Mouse (Mus musculus) urinary bladder, postnatal 10 days (tissue): ENCODE measurements around the gene Dusp7.

Source experiments
- DNase-seq: peaks from one replicate; pipeline ENCODE4 v3.0.0; 2022; ENCODE audit warnings: low spot score

The Dusp7 gene

GRCm38 (mm10) chr9:106368112-106368717 lies at the start of gene Dusp7:
Dusp7 (plus strand) TSS chr9:106368632.
- DNase-seq: no peak

GRCm38 (mm10) chr9:106319095-106319494 lies 49.3 kb upstream of the Dusp7 start:
- DNase-seq: no peak

DNA sequence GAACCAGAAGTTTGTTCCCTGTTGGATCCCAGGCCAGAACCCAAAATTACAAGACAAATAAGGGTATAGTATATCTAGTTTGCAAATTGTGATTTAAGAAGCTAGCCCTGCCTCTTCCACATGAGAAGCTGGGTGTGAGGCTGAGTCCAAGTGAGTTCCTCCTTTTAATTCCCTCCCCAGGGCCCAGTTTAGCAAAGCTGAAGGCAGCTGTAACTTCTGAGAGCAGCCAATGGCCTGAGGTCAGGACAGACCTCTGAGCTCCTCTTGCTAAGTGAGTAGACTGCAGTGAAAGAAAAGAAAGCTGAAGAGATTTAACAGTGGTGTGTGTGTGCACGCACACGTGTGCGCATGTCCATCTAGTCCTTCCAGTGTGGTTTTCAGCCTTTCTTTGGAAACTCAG lies 45.9 kb upstream of the Dusp7 start:
- no peak for DNase-seq

GRCm38 (mm10) chr9:106326241-106326640 lies 42.2 kb upstream of the Dusp7 start:
- DNase-seq: no peak

DNA sequence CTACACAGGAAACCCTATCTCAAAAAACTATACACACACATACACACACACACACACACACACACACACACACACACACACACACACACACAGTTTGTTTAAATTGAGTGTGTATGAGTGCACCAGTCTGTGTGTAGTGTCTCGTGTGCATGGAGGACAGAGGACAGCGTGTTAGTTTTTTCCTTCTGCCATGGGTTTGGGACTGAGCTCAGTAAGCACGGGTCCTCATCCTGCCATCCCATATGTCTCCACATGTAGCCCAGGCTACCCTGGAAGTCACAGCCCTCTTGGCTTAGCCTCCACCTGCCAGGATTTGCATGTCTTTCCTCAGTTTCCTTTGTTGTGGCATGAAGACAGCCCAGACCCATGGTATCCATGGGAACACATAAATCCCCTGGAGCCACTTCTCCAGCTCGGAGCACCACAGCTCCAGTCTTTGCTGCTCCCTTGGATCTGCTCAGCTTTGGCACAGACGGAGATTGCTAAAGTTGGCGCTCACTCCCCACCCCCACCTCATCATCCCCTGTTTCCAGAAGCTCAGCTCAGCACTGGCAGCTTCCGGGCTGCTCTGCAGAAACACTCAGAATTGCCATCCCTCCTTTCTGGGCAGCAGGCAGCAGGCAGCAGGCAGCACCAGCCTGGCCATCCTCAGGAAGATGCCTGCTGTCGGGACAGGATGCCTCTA lies 41.2 kb upstream of the Dusp7 start:
- no peak for DNase-seq

- DNase-seq: no peak
Measured at GRCm38 (mm10) chr9:106328068-106328610, 40.3 kb upstream of the Dusp7 start.

DNA sequence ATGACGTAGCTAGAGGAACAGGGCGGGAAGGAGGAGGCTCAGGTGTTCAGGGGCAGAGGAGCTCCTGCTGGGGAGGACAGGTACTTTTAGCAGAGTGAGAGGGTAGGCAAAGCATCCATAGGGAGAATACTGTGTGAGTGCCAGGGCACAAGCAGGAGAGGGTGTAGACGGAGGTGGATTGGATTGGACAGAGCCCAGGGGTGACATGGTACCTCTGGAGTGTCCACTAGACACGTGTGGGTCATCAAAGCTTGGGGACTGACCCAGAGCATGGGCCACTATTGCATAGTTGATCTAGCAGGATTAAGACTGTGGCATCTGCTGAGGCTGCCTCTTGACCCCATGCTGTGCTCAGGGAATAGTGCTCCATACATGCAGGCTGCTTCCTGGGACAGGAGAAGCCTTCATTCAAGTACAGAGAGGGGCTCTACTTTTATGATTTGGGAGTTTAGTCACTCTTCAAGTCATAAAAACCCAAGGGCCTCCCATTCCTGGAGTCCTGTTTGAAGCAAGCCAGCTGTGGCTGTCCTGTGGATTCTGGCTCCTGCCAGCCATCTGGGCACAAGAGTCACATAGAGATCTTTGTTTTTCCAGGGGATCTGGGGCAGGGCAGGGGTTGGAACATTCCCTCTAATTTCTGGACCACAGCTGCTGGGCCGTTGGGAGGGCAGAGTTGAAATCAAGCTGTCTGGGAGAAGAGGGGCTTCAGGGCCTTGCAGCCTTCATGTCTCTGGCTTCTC lies 39.5 kb upstream of the Dusp7 start:
- DNase-seq: no peak

DNA sequence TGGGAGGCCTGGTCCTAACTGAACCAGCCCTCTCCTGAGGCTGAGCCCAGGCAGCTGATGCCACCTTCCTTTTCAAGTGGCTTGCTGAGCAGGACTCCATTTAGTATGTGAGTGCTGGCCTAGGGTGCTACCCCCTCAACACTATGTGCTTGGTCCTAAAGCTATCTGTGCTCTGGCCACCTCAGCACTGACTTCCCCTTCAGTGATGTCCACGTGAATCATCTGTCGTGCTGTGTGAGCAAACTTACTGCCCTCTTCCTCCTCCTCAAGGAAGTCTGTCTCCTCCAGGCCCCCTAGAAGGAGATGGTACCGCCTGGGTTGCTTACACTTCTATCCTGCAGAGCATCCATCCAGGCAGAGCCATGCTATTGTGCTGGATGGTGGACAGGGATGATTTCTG lies 35.7 kb upstream of the Dusp7 start:
- no peak for DNase-seq

- DNase-seq: no peak
Measured at GRCm38 (mm10) chr9:106337620-106338019, 30.8 kb upstream of the Dusp7 start.

GRCm38 (mm10) chr9:106338462-106339172 lies 29.8 kb upstream of the Dusp7 start:
- DNase-seq: no peak

DNA sequence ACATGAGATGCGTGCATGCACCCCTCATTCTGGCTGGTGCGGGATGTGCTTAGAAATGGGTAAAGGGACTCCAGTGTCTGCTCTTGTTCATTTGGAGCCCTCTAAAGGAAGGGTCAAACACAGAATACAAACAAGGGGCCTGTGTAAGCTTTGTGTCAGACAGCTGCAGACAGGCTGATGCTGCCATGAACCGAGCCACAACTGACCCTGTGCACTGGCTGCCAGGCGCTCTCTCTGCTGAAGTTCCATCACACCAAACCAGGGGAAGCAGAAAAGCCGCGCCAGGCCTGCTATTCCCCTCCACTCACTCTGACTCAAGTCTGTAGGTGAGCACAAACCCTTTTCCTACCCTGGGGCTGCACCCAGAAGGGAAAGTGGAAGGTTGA lies 29.3 kb upstream of the Dusp7 start:
- no peak for DNase-seq

GRCm38 (mm10) chr9:106339730-106340129 lies 28.7 kb upstream of the Dusp7 start:
- no peak for DNase-seq

- no peak for DNase-seq
Measured at GRCm38 (mm10) chr9:106340501-106341312, 27.7 kb upstream of the Dusp7 start.

GRCm38 (mm10) chr9:106341313-106341686 lies 27.1 kb upstream of the Dusp7 start:
- no peak for DNase-seq

DNA sequence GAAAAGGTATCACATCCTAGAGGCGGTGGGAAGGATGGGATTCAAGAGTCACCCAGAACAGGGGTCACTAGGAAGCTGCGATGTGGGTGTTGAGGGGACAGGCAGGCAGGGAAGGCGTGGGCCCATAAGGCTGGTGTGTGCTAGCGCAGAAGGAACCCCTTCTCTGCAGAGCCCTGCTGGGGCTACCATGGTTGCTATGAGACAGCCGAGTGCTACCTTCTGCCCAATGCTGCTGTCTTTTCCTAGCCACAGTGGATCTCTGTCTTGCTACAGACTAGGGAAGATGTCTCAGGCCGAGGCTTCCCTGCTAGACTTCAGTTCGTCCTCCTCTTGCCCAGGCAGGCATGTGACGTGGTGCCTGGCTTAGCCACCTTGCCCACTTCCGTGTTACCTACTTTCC lies 25.9 kb upstream of the Dusp7 start:
- no peak for DNase-seq

DNA sequence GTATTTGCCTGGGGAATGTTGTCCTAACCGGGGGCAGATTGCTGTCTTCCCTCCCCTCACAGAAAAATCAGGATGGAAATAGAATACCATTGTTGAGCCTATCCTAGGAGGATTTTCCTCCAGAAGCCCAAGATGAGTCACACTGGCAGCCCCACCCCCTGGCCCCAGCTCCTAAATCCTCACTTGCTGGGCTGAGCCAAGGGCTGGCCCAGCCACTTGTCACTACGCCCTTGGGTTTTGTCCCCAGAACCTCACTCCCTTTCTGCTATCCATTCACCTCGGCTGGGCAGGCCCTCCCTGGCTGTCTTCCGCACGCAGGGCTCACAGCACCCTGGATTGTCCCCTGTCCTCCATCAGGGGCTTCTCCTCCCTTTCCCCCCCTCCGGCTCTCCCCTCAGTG lies 23.3 kb upstream of the Dusp7 start:
- DNase-seq: no peak

DNA sequence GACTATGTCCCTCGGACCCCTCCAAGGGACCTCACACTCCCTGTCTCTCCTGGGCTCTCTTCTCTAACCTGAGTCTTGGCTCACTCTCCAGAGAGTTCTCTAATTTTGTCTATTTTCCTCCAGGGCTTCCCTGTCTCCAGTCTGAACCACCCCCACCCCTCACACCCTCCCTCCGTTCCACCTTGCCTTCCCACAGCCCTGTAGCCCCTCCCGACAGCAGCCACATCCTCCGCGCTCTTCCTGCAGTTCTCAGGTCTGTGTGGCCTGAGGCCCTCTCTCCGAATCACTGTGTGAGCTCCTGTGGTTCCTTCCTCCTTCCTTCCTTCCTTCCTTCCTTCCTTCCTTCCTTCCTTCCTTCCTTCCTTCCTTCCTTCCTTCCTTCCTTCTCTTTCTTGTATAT lies 22.8 kb upstream of the Dusp7 start:
- no peak for DNase-seq

DNA sequence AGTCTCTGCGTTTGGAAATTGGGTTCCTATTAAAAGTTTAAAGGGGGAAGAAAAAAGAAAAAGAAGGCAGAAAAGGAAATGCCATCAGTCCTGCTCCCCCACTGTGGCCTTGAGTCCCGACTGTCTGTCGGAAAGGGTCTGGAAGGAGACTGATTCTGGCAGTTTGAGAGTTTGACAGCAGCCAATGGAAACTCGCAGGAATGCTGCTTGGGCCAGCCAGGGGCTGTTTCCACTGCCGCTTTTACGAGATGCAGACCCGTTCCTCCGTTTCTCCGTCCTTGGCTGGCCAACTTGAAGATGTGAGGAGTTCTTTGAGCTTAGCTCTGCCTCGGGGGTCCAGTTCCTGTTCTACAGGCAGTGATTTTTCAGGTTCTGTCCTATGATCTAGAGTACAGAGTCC lies 20.2 kb upstream of the Dusp7 start:
- no peak for DNase-seq

DNA sequence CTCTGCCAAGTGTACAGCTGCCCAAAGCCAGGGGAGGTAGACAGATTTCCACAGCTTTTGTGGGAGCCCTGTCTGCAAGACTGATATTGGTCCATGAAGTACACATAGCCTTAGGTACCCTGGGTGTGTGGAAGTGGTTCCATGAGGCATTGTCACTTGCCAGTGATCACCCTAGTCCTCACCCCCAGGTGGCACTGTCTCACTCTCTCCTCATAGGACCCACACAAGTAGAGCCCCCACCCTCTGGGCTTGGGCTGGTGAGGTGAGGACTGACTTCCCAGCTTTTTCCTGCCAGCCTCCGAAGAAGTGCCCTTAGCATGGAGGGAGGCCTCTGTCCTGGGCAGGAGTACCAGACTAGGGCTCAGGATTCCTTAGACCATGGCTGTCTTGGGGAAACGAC lies 19.4 kb upstream of the Dusp7 start:
- no peak for DNase-seq

DNA sequence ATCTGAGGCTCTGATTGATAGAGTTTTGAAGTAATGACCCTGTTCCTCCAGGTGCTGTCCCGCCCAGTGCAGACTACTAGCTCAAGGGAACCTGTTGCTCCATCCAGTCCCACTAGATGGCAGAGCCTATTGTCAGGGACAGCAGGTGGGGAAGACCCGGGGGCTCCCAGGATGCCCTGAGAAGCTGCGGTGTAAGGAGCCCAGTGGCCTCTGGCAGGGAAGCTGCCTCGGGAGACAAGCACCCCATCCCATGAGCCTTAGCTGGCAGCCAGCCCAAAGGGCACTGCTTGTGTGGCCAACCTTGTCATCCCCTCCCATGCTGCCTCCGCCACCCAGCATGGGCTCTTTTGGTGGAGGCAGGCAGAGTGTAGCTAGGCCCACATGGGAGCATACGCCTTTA lies 17.3 kb upstream of the Dusp7 start:
- no peak for DNase-seq

- DNase-seq: no peak
Measured at GRCm38 (mm10) chr9:106353779-106354178, 14.7 kb upstream of the Dusp7 start.

DNA sequence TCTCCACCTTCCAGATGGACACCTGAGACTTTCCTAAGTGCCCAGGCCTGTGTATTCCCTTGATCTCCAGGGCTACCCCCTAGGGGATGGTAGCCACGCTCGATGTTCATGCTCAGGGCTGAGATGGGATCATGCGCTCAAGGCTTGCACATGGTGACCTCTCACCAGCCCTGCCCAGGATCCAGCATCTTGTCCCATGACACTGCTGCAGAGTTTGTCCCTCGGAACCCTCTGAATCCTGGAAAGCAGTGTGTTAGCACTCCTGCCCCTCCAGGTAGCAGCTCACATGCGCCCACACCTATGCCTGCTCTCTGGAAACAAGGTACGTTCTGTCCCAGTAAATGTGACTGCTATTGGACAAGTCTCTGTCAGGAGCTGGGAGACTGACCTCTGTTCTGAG lies 13.6 kb upstream of the Dusp7 start:
- DNase-seq: no peak
